Mouse (Mus musculus): ENCODE measurements around the gene Serinc4.

Serinc4 gene

DNA sequence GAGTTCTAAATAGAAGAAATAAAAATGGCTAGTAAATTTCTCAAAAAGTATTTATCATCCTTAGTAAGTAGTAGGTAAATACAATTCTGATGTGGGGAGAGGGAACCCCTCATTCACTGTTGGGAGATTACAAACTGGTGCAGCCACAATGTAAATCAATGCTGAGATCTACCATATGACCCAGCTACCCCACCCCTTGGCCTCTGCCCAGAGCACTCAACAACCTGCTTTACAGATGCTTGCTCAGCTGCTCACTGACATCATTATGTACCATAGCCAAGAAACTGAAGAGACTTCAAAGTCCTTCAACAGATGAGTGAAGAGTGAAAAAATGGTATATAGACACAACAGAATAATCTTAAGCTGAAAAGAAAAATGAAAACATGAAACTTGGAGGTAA is 53.3 kb downstream of the Serinc4 start:
- no peak for DNase-seq (ENCODE audit: low read depth in 2 of 2, low spot score in 2 of 2)

GRCm38 (mm10) chr2:121396624-121397023 is 60.0 kb downstream of the Serinc4 start:
- DNase-seq (ENCODE audit: low read depth in 2 of 2, low spot score in 2 of 2), result peak; percentile 65 to 79
